Mouse (Mus musculus) spleen, adult 2 months (tissue): ENCODE measurements at regions not wholly inside any gene's neighbourhood (a gene's known extent, or its start where the extent isn't known, plus 50 kb on each side); places are given as distances from the start of the nearest gene placed in this dataset.

Experiments used
- DNase-seq, 2 experiments: peaks; one replicate each; pipeline versions ENCODE4 v3.0.0 to v3.0.0-alpha.2; 2012 to 2021; ENCODE audit warnings: low spot score in 2 of 2, low read depth in 1 of 2
- H3K27ac ChIP-seq: fragments of 200-500 bp; 2 replicates; pipeline ENCODE4 v1.5.1; 2012; ENCODE audit warnings: low read length, inconsistent platforms; ENCODE audit not compliant: insufficient read depth
- H3K27me3 ChIP-seq: fragments of 200-500 bp; 2 replicates; pipeline ENCODE4 v1.6.1; 2012; ENCODE audit warnings: mild to moderate bottlenecking, moderate library complexity, low read length, inconsistent platforms; ENCODE audit not compliant: control insufficient read depth, insufficient read depth
- H3K36me3 ChIP-seq: fragments of 200-500 bp; 2 replicates; pipeline ENCODE4 v1.6.1; 2012; ENCODE audit warnings: mild to moderate bottlenecking, low read length, inconsistent platforms; ENCODE audit not compliant: control insufficient read depth, insufficient read depth
- H3K4me1 ChIP-seq: fragments of 200-500 bp; 2 replicates; pipeline ENCODE4 v1.6.1; 2011; ENCODE audit warnings: inconsistent platforms; ENCODE audit not compliant: control insufficient read depth, insufficient read depth, insufficient read length
- H3K4me3 ChIP-seq: fragments of 200-500 bp; 2 replicates; pipeline ENCODE4 v1.5.1; 2011; ENCODE audit warnings: mild to moderate bottlenecking, inconsistent platforms; ENCODE audit not compliant: insufficient read depth, insufficient read length; ENCODE audit errors: extremely low read depth
- CTCF ChIP-seq: fragments of 200-500 bp; IDR thresholded peaks from 2 replicates; pipeline ENCODE4 v1.5.1; 2011; ENCODE audit warnings: mild to moderate bottlenecking, inconsistent platforms; ENCODE audit not compliant: insufficient read depth, insufficient read length, insufficient replicate concordance; ENCODE audit errors: extremely low read depth
- POLR2A ChIP-seq: fragments of 200-500 bp; IDR thresholded peaks from 2 replicates; pipeline ENCODE4 v1.6.1; 2011; ENCODE audit warnings: low read depth, low read length, inconsistent platforms
- WGBS: fragments of 180-500 bp; shearing (Covaris S2); methylation state at CpG from one replicate; pipeline ENCODE4 v1.1.7; 2018; 5-methylcytosine and 5-hydroxymethylcytosine counted together

GRCm38 (mm10) chr15:61294616-61295015 is 371.8 kb upstream of the A1bg start:
- Histone ChIP-seq H3K36me3 (no peaks in the 10 kb centered on the region), H3K4me1 (no peaks in the 10 kb centered on the region), H3K27ac (no peak overlapping the region), H3K4me3 (no peak overlapping the region), H3K27me3 (no peaks in the 10 kb centered on the region)
- TF ChIP-seq POLR2A: no peak
- WGBS: 85% methylated on average over 2 of the region's 2 CpGs
- no peak for DNase-seq

- no peaks in the 10 kb centered on the region for H3K27me3 ChIP-seq
- H3K27ac ChIP-seq: no peak overlapping the region
- WGBS: 86% methylated on average over 4 of the region's 4 CpGs
- H3K4me1 ChIP-seq: no peaks in the 10 kb centered on the region
- no peaks in the 10 kb centered on the region for H3K36me3 ChIP-seq
- TF ChIP-seq POLR2A (no peak), CTCF (no peak)
- H3K4me3 ChIP-seq: no peak overlapping the region
- DNase-seq: no peak
Measured at GRCm38 (mm10) chr15:61294131-61294530, 371.3 kb upstream of the A1bg start.

- H3K27ac ChIP-seq: no peak overlapping the region
- no peaks in the 10 kb centered on the region for H3K36me3 ChIP-seq
- no peak for TF ChIP-seq CTCF
- TF ChIP-seq POLR2A: no peak
- no peaks in the 10 kb centered on the region for H3K4me1 ChIP-seq
- WGBS: 86% methylated on average over 4 of the region's 4 CpGs
- no peaks in the 10 kb centered on the region for H3K27me3 ChIP-seq
- no peak overlapping the region for H3K4me3 ChIP-seq
- DNase-seq: no peak
Measured at GRCm38 (mm10) chr15:61268766-61269165, 346.0 kb upstream of the A1bg start.

GRCm38 (mm10) chr15:61259047-61259446 is 336.2 kb upstream of the A1bg start:
- Histone ChIP-seq H3K4me3 (no peak overlapping the region), H3K36me3 (no peaks in the 10 kb centered on the region), H3K27me3 (no peaks in the 10 kb centered on the region), H3K27ac (no peak overlapping the region), H3K4me1 (no peaks in the 10 kb centered on the region)
- DNase-seq: no peak
- 93% methylated on average over 2 of the region's 2 CpGs for WGBS
- no peak for TF ChIP-seq POLR2A

- TF ChIP-seq CTCF (no peak), POLR2A (no peak)
- no peaks in the 10 kb centered on the region for H3K27me3 ChIP-seq
- H3K4me1 ChIP-seq: no peaks in the 10 kb centered on the region
- H3K27ac ChIP-seq: no peak overlapping the region
- DNase-seq: no peak
- 86% methylated on average over 2 of the region's 2 CpGs for WGBS
- H3K36me3 ChIP-seq: no peaks in the 10 kb centered on the region
- no peak overlapping the region for H3K4me3 ChIP-seq
Measured at GRCm38 (mm10) chr15:61244511-61244910, 321.7 kb upstream of the A1bg start.

GRCm38 (mm10) chr15:61242161-61242681 is 319.4 kb upstream of the A1bg start:
- no peaks in the 10 kb centered on the region for H3K36me3 ChIP-seq
- H3K27ac ChIP-seq: no peak overlapping the region
- 74% methylated on average over 2 of the region's 2 CpGs for WGBS

GRCm38 (mm10) chr15:61241741-61242140 is 318.9 kb upstream of the A1bg start:
- Histone ChIP-seq H3K27me3 (no peaks in the 10 kb centered on the region), H3K4me3 (no peak overlapping the region), H3K36me3 (no peaks in the 10 kb centered on the region), H3K27ac (no peak overlapping the region), H3K4me1 (no peaks in the 10 kb centered on the region)
- no peak for DNase-seq
- TF ChIP-seq POLR2A (no peak), CTCF (no peak)
- WGBS: 83% methylated on average over 1 of the region's 1 CpGs

More at GRCm38 (mm10) chr15:61242161-61242681, 319.4 kb upstream of the A1bg start:
- H3K27me3 ChIP-seq: no peaks in the 10 kb centered on the region
- TF ChIP-seq POLR2A: no peak
- no peak for TF ChIP-seq CTCF
- no peak for DNase-seq
- H3K4me3 ChIP-seq: no peak overlapping the region
- no peaks in the 10 kb centered on the region for H3K4me1 ChIP-seq
